Mouse (Mus musculus) myocyte (in vitro differentiated cells): ENCODE results near the gene Slu7.

Experiments
- CEBPB ChIP-seq: IDR thresholded peaks from 2 replicates; pipeline ENCODE4 v1.6.1; 2011; ENCODE audit warnings: mild to moderate bottlenecking, moderate library complexity; ENCODE audit not compliant: poor library complexity, insufficient read depth, severe bottlenecking
- E2F4 ChIP-seq: IDR thresholded peaks from one replicate; pipeline ENCODE4 v1.6.1; 2011; ENCODE audit warnings: mild to moderate bottlenecking, control low read depth, moderate library complexity; ENCODE audit not compliant: insufficient read depth
- MAX ChIP-seq: IDR thresholded peaks from one replicate; pipeline ENCODE4 v1.6.1; 2011; ENCODE audit warnings: low read depth, mild to moderate bottlenecking, control low read depth
- MYOG ChIP-seq, 3 experiments: IDR thresholded peaks; one replicate each; pipeline ENCODE4 v1.6.1; 2011; ENCODE audit warnings: control low read depth in 2 of 3, low read depth in 2 of 3, mild to moderate bottlenecking in 2 of 3; ENCODE audit not compliant: insufficient read length in 2 of 3, control insufficient read depth in 1 of 3, insufficient read depth in 1 of 3
- POLR2A ChIP-seq: IDR thresholded peaks from one replicate; pipeline ENCODE4 v1.6.1; 2011; ENCODE audit warnings: low read depth, mild to moderate bottlenecking, control low read depth, moderate library complexity; ENCODE audit not compliant: insufficient read length
- REST ChIP-seq: IDR thresholded peaks from one replicate; pipeline ENCODE4 v1.6.1; 2011; ENCODE audit warnings: mild to moderate bottlenecking, control low read depth, moderate library complexity; ENCODE audit not compliant: insufficient read depth, insufficient read length
- TCF12 ChIP-seq: IDR thresholded peaks from one replicate; pipeline ENCODE4 v1.6.1; 2011; ENCODE audit warnings: mild to moderate bottlenecking, control low read depth; ENCODE audit not compliant: poor library complexity, insufficient read depth, severe bottlenecking
- USF1 ChIP-seq: IDR thresholded peaks from one replicate; pipeline ENCODE4 v1.6.1; 2011; ENCODE audit warnings: low read depth, mild to moderate bottlenecking, control low read depth, moderate library complexity

DNA sequence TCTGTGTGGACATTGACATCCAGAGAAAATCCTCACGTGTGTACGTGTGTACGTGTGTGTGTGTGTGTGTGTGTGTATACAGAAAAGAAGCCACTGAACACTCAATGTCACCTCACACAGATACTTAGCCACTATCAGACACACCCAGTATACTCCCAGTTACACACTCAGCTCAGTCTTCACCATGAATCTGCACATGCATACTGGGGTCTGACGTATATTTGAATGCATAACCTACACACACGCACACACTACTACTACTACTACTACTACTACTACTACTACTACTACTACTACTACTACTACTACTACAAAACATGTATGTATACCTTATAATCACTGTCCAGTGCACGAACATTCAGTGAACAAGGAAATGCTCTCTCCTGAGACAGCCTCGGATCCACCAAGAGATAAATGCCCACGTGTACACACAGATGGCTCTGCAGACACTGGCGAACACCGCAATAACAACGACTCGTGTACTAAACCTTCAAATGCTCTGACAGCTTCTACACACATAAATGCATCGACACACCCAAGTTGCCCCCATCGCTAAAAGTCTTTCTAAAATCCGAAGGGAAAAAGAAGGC is 40.2 kb downstream of the Slu7 start:
- no peak for TF ChIP-seq MAX
- TF ChIP-seq POLR2A: no peak
- no peak for TF ChIP-seq CEBPB
- no peak for TF ChIP-seq REST
- no peak for TF ChIP-seq MYOG (IDR thresholded peaks at IDR 0.05; ENCODE audit: control insufficient read depth in 1 of 3, insufficient read depth in 1 of 3, insufficient read length in 2 of 3, low read depth in 2 of 3)
- TF ChIP-seq E2F4: no peak
- TF ChIP-seq USF1: no peak
- no peak for TF ChIP-seq TCF12
